Mouse (Mus musculus) frontal cortex, postnatal 14 days (tissue): Measurements from ENCODE around the gene Fah.

Source experiments
- DNase-seq, 2 experiments: peaks; one replicate each; pipeline ENCODE4 v3.0.0; 2022; ENCODE audit warnings: low spot score in 2 of 2

Fah gene

GRCm38 (mm10) chr7:84594917-84595303 is 11.6 kb downstream of the Fah start:
- no peak for DNase-seq

GRCm38 (mm10) chr7:84594087-84594916 is 12.2 kb downstream of the Fah start:
- DNase-seq, result peak in 1 of 2 experiments; percentile 15

GRCm38 (mm10) chr7:84591347-84591746 is 15.2 kb downstream of the Fah start:
- DNase-seq, result no peak

- no peak for DNase-seq
Measured at GRCm38 (mm10) chr7:84590622-84591021, 15.9 kb downstream of the Fah start.

- no peak for DNase-seq
Measured at GRCm38 (mm10) chr7:84587101-84587783, 19.3 kb downstream of the Fah start.

- DNase-seq, result no peak
Measured at GRCm38 (mm10) chr7:84586360-84587100, 20.0 kb downstream of the Fah start.

- no peak for DNase-seq
Measured at GRCm38 (mm10) chr7:84585086-84585485, 21.4 kb downstream of the Fah start.

GRCm38 (mm10) chr7:84579769-84580168 is 26.8 kb downstream of the Fah start:
- no peak for DNase-seq

GRCm38 (mm10) chr7:84578841-84579240 is 27.7 kb downstream of the Fah start:
- DNase-seq, result no peak

- DNase-seq, result no peak
Measured at GRCm38 (mm10) chr7:84577034-84577433, 29.5 kb downstream of the Fah start.

GRCm38 (mm10) chr7:84566200-84566599 is 40.3 kb downstream of the Fah start:
- DNase-seq, result no peak

GRCm38 (mm10) chr7:84564236-84564635 is 42.3 kb downstream of the Fah start:
- no peak for DNase-seq

GRCm38 (mm10) chr7:84560500-84560899 is 46.0 kb downstream of the Fah start:
- no peak for DNase-seq

- no peak for DNase-seq
Measured at GRCm38 (mm10) chr7:84557332-84557731, 49.2 kb downstream of the Fah start.

GRCm38 (mm10) chr7:84555294-84555693 is 51.2 kb downstream of the Fah start:
- DNase-seq, result no peak

GRCm38 (mm10) chr7:84551472-84551871 is 55.0 kb downstream of the Fah start:
- no peak for DNase-seq

GRCm38 (mm10) chr7:84546667-84547066 is 59.9 kb downstream of the Fah start:
- no peak for DNase-seq

- no peak for DNase-seq
Measured at GRCm38 (mm10) chr7:84544946-84545345, 61.6 kb downstream of the Fah start.
